Mouse (Mus musculus) erythroblast, adult 5-6 weeks (primary cell): ENCODE measurements around the gene Mapre3. TPM values are rescaled to one million over a fixed set of nuclear protein-coding genes. Genes with fewer than 3 reads are reported as not detected.

Source experiments
- ATAC-seq: replicated peaks from 2 replicates; pipeline ENCODE4 v1.8.0; 2016; ENCODE audit warnings: moderate number of reproducible peaks, mild to moderate bottlenecking, moderate TSS enrichment, inconsistent platforms; ENCODE audit not compliant: poor library complexity, low FRiP score, severe bottlenecking
- total RNA-seq, 2 experiments: library from RNA; stranded (forward) in 1 of 2; stranded (reverse) in 1 of 2; fragments of 150-400 nt in 1 of 2; fragments of 200-764, 138-1000 nt in 1 of 2; gene quantifications; 2 replicates each; pipeline versions ENCODE4 v1.2.3 to v1.2.4; 2015 to 2017; ENCODE audit warnings: low replicate concordance in 2 of 2

Mapre3 gene
- total RNA-seq (2015; ENCODE audit: low replicate concordance) = 2.1 TPM in 1 of 2 replicates, not detected in the other
- total RNA-seq (2017; ENCODE audit: low replicate concordance) = 0.28 and 0.51 TPM in 2 replicates

DNA sequence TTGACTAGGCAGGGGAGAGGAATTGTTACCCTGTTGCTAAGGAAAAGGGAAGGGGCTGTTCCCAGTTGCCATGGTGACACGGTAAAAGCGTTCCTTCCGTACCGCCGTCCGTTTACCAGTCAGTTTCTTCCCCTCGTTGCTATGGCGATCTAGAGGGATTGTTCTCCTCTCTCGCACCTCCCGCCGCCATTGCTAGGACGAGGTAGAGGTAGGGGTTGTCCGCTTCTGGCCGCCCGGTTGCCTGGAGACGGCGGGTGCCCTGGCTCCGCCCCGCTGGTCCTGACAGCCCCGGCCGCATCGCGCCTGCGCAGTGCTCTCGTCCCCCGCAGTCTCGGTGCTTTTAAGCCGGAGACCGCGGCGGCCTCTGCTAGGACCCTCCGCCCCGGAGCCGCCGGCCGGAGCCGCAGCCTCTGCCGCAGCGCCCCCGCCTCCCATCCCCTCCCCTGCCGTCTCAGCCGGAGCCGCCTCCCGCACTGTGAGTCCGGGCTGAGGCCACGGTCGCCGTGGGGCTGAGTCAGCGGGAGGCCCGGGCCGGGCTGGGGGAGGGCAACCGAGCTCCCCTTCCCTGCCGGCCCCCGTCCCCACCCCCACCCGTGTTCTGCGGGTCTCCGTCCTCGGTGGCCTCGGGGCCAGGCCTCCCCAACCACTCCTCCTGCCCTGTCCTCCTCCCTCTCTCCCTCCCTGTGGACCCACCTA is at the start of gene Mapre3:
Gene Mapre3 (plus strand): TSS at position 218 of the 696 bp plus-strand sequence.
- 0 out of 2 replicates have a peak, but pooled peaks have one; percentile 49 for ATAC-seq

DNA sequence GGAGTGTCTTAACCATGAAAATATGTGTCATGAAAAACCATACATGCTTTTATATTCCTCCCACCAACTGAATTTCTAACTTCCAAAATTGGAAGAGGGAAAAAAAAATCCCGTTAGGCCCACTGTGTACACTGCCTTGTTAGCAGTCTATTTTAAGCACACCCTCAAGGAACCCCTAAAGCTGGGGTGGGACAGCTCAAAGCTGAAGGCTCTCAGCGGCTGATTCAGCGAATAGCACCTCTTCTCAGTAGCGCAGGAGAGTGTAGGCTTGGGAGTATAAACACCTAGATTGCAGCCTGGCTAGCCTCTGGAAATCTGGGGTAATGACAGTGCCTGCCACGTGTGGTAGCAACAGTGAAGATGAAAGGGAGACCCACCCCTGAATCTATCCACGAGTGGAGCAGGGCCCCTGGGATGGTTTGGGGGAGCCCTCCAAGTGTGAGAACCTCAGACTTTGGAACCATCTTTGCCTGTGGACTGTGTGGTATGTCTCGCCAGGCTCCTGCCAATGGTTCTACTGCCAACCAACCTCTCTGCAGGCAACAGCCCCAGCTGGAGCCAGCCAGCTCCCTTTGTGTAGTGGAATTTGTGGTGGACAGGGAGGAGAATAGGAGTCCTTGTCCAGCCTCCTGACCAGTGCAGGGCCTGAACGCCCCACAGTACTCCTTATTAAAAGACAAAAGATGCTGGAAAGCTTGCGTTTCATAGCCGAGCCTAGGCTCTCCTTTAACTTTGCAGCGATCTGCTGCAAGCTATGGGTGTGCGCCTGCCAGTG is 48.7 kb upstream of the Mapre3 start:
- no peak for ATAC-seq

DNA sequence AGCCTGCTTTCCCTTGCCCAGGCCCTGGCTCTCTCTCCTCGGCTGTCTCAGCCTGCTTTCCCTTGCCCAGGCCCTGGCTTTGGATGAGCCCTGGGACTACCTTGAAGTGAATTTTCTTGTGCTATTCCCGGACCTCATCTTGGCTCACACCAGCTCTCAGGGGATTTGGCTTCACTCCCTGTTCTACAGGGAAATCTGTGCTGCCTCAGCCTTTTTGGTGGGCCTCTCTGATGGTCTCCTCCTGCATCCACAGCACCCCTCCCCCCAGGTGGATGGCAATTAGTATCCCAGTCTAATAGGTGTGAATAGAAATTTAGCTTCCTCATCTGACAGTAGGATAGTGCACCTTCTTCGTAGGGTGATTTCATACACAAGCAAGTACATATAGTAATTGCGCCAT is 46.4 kb upstream of the Mapre3 start:
- ATAC-seq = no peak

DNA sequence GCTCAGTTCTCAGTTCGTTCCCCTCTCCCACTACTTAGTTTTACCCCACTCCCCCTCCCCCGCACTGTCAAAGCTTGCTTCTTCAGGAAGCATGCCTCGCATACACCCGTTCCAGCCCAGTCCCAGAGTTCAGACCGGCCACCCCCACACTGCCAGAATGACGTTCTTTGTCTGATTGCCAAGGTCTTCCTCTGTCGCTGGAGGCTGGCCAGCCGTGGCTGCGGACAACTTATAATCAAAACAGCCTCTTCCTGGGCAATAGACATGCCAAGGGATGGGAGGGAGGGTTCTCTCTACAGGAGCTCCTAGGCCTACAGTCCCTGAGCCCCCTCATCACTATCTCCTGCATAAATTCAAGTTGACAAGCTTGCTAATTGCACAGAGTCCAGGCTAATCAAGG is 45.8 kb upstream of the Mapre3 start:
- no peak for ATAC-seq

DNA sequence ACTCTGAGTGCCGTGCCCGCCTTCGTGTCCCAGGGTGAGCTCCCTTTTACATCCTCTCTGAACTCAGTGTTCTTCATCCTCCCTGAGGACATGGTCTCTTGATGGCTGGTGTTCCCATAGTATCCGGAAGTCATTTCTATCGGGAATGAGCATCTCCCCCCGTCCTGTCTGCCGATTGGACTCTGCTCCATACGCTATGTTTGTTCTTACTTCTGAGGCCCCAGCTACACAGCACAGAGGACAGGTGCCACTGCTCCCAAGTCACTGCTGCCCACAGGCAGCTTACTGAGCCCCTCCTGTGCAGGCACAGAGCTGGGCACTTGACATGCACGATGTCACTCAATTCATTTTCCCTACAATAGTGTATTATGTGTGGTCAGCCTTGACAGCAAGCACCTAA is 45.4 kb upstream of the Mapre3 start:
- no peak for ATAC-seq

DNA sequence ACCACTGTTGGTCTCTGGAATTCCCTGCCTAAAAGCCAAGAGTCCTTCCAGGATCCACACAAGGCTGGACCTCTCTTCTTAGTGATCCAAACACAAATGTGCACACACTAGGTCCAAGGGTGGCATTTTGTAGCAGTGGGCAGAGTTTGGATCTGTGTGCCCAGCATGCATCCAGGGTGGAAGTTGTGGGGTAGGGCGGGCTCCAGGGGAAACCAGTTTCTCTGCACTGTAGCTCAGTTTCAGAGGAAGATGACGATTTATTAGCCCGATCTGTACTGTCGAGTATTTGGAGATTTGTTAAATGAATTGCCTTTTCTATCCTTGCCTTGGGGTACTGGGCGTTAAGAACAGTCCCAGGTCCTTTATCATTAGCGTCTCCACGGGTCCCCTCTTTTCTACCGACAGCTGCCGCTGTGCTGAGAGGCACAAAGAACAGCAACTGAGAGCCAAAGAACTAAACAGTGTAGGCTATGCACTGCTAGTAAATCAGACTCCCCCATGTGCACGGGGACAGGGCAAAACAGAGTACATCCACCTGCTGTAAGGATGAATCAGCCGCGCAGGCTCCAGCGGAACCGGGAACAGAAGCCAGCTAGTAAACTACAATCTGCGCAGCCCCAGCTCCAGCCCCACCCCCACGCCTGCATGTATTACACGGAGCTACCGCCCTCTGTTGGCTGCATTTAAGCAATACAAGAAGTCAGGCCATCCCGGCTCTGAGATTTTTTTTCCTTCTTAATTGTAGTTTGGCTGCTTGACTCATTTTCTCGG is 39.7 kb upstream of the Mapre3 start:
- ATAC-seq = peak; percentile 55; the same call in 1 of the 2 replicates

DNA sequence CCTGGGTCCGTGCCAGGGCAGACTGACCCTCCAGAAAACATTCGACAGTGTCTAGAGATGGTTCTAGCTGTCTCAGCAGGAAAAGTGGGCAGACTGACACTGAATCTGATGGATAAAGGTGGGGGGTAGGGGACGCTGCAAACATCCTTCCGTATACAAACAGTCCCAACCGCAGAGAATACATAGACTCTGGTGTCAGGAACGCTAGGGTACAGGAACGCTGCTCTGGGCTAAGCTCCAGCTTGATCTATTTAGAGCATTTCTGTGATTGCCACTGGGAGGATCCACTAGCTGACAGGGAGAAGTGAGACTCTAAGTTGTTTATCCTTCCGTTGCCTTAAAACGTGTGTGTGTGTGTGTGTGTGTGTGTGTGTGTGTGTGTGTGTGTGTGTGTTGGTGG is 33.7 kb upstream of the Mapre3 start:
- no peak for ATAC-seq

DNA sequence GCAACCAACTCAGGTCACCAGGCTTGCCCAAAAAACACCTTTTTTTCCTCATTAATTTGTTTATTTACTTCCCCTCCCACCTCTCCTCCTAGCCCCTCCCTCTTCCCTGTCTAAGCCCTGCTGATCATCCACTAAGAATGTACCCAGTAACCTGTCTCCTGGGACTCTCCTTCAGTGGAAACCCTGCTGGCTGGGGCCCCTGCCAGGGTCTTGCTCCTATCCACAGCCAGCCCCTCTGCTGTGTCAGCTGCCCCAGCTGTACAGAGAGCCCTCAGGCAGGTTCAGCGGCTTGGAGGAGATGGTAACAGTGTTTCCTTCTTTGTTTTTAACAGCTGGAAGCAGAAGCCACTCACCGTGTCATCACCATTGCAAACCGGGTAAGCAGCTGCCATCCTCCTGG is 33.3 kb upstream of the Mapre3 start:
- no peak for ATAC-seq

DNA sequence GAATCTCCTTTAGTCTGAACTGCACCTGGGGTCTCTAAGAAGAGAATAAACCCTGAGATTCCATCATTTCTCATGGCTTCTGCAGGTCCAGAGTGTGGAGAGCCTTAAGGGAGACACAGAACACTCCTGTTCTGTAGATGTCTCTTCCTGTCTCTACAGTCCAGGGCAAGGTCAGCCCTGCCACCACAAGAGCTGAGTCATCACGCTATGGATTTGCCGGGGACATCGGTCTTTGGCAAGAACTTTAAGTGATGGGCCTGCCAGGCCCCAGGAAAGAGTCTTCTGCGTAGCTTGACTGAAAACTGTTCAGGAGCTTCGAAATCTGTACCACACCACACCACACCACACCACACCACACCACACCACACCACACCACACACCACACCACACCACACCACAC is 27.1 kb upstream of the Mapre3 start:
- no peak for ATAC-seq

DNA sequence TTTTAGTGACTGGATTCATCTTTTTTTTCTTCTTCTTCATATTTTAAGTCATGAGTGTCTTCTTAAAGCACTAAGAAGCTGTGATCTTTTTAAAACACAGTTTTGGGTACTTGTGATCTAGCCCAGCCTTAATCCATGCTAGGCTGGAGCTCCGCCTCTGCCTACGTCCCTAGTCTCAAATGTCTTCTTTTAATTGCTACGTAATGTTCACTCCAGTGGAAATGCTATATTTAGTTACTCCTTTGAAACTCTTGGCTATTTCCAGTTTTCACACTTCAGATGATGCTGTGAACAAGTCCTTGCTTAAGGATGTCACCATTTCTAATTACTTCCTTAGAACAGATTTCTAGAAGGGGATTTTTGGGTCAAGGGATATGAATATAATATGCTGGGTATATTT is 24.4 kb upstream of the Mapre3 start:
- no peak for ATAC-seq

DNA sequence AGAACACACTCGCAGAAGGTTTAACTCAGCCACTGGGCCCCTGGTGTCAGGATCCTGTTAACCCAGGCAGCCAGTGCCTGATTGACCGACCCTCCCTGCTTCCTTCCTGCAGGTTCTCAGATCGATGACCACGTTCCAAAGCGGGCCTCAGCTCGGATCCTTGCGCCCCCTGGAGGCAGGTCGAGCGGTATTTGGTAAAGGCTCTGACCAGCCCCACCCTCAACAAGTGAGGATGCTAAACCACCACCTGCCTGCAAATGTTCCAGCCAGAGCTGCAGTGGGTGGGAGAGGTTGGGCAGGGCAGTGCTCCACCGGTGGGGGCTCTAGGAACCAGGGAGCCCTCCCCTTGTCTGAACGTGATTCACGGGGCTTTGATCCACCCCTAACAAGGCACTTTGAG is 18.3 kb upstream of the Mapre3 start:
- peak; percentile 65 for ATAC-seq

DNA sequence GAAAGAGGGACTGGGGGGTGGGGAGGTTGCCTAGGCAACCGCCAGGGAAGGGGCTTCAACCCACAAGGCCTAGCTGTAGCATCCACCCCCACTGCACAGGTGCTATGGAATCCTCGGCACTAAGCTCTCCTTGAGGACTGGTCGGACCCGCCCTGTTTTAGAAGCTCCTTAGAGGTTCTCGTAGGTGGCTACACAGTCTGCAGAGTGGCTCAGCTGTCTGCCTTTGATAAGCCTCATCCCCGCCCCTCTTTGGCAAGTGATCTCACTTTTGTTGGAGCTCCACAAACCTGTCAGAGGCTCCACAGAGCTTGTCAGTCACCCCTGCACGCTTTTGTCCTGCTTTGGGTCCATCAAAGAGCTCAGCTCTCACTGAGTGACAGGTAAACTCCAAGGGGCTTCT is 17.0 kb upstream of the Mapre3 start:
- ATAC-seq = peak; percentile 90

DNA sequence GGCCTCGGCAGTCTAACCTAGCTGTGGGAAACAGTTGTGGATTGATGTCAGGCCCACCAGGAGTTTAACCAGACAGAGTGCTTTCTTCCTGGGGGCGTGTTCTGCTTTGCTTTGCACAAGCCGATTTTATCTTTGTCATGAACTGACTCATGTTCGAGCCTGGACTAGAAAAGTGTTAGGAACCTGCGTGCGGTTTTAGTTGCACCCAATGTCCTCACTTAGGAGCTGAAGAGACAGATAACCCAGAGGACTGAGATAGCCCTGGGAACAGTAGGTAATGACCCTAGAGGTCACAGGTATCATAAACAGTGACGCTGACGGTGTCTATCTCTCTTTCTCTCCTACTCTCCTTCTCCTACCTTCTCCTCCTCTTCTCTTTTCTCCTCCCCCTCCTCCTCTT is 16.5 kb upstream of the Mapre3 start:
- no peak for ATAC-seq

DNA sequence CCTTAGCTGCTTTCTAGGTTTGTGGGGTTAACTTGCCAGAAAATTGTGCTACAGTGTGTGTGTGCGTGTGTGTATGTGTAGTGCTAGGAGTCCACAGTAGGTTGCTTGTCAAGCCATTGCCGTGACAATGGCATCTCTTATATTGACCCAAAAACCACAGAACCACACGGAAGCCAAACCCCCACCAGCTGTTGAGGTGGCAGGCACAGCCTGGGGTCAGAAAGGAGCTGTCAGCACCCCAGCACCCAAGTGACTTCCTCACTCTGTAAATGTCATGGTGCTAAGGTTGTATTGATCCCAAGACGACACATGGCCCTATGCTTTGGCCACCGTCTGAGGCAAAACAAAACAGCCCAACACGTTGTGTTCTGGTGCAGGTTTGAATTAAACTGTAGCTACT is 15.5 kb upstream of the Mapre3 start:
- ATAC-seq = no peak

DNA sequence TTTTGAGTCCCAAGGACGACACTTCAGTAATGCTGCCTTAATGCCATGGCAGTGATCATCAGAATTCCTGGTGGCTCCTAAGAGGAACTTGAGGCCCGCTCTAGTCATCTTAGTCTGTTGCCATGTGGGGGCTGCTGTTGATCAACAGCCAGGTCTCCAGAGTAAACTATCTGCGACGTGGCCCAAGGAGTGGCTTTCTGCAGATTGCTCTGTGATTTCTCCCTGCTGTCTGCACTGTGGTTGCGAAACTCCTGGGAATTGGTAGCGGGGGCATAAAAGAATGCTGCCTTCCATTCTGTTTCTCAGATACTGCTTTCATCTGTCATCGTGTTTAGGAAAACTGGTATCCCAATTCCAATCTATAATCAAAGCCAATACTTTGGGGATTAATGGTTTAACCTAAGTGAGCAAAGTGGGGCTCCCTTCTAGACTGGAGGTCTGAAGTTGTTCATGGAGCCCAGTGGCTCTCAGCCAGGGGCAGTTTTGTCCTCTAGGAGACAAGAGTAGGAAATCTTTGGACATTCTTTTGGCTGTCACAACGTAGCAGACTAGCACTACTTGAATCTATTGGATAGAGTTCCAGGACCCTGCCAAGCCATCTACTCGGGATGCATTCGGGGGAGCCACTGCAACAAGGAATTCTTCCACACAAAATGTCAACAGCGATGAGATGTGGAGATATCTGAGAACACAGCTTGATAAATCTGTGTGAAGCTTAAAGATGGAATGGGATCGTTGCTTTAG is 11.5 kb upstream of the Mapre3 start:
- ATAC-seq = no peak

DNA sequence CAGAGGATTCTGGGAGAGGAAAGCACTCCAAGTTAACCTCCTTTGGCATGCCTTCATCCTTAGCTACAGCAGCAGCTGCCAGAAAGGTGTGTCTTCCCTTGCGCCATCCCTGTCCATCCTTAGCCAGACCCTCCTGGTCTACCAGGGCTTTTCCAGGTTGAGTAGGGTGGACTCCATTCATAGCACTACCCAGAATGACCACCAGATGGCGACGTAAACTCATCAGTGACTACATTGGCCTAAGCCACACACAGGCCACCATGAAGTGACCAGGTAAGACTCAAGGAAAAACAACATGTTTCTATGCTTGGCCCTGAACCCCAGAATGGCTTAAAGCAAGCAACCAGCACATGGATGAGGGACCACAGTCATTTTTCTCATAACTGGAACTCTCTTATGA is 8.3 kb upstream of the Mapre3 start:
- ATAC-seq = peak; percentile 92

DNA sequence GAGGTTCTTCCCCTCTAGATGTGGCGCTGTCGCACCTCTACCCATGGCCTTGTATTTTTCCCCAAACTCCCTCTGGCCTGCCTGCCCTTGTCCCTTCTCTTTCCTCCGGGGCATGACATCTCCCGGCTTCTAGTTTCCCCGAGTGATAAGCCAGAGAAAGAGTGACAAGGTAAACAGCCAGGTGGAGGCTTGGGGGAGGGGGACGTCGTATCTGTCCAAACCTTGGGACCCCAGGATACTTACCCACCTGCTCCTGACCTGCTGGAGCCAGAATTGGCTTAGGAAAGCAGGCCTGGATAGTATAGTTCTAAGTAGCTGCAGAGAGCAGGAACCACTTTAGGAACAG is 652 bp downstream of the Mapre3 start:
- no peak for ATAC-seq

DNA sequence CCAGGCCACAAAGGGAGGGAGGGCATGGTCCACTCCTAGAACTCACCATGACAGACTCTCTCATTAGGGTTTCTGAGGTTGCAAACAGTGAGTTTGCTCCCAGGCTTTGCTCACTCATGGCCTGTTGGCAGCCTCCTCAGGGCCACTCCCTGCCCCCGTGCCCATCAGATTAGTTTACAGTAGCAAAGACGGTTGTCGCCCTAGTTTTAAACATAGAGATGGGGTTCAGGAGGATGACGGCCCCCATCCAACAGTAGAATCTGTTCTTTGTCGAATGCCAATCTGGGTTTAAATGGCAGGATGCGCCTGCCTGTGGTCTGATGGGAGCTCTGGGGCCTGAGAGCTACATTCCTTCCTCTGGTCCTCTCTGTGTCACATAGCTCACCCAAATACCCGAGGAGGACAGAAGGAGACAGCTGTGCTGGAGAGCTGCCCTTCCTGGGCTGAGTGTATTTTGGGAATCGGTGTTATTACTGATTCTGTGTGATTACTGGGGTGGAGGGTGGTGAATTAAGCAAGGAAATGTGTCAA is 1.9 kb downstream of the Mapre3 start:
- peak; percentile 62 for ATAC-seq

DNA sequence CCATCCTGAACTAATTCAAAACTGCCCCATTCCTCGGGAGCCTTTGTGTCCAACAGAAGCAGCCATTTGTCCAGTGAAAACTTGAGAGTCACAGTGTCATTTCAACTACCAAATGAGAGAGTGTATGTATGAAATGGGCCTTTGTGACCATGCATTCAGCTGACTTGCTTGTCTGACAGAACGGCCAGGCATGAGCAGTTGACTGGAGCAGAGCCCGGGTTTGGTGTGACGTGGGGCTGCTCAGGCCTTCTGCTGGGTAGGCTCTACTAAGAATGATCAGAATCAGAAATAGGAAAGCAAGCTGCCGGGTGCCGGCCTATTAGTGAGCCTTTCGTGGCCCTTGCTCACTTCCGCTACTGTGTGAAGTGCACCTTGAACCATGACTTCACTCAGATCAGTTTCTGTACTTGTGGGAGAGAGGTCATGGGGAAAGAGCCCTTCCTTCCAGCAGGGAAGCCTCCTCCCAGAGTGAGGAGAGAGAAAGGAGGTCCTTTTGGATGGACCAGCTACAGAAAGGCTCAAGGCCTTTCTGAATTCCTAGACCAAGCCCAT is 4.4 kb downstream of the Mapre3 start:
- no peak for ATAC-seq
